Mouse (Mus musculus) lung, embryonic 14.5 days (tissue): ENCODE results near the gene Vamp8. TPM values are rescaled to one million over a fixed set of nuclear protein-coding genes. Genes with fewer than 3 reads are reported as not detected.

Experiments used
- ATAC-seq: fragments of 200-750 bp; cut with Nextera tagmentation; 2 replicates; pipeline ENCODE4 v1.8.0; 2017; ENCODE audit warnings: mild to moderate bottlenecking, moderate TSS enrichment, moderate library complexity; ENCODE audit not compliant: insufficient read depth
- DNase-seq: peaks from one replicate; pipeline ENCODE4 v3.0.0-alpha.2; 2015
- H3K27ac ChIP-seq: fragments of 300-500 bp; sonication (generic); 2 replicates; pipeline ENCODE4 v1.5.1; 2014; ENCODE audit warnings: low read depth, mild to moderate bottlenecking, moderate library complexity
- H3K27me3 ChIP-seq: fragments of 300-500 bp; sonication (generic); 2 replicates; pipeline ENCODE4 v1.6.1; 2014; ENCODE audit warnings: low read length, control low read depth; ENCODE audit not compliant: insufficient read depth
- H3K36me3 ChIP-seq: fragments of 300-500 bp; sonication (generic); 2 replicates; pipeline ENCODE4 v1.6.1; 2014; ENCODE audit warnings: control low read depth; ENCODE audit not compliant: insufficient read depth
- H3K4me1 ChIP-seq: fragments of 300-500 bp; sonication (generic); 2 replicates; pipeline ENCODE4 v1.6.1; 2014; ENCODE audit warnings: antibody characterized with exemption, control low read depth; ENCODE audit not compliant: insufficient read depth
- H3K4me2 ChIP-seq: fragments of 300-500 bp; sonication (generic); 2 replicates; pipeline ENCODE4 v1.6.1; 2014; ENCODE audit warnings: mild to moderate bottlenecking
- H3K4me3 ChIP-seq: fragments of 300-500 bp; sonication (generic); 2 replicates; pipeline ENCODE4 v1.5.1; 2014; ENCODE audit warnings: low read depth, low read length
- H3K9ac ChIP-seq: fragments of 300-500 bp; sonication (generic); 2 replicates; pipeline ENCODE4 v1.6.1; 2014
- H3K9me3 ChIP-seq: fragments of 300-500 bp; sonication (generic); 2 replicates; pipeline ENCODE4 v1.6.1; 2016; ENCODE audit warnings: low read depth, low read length, control low read depth
- CTCF ChIP-seq: IDR thresholded peaks from 2 replicates; pipeline ENCODE4 v1.5.1; 2016; ENCODE audit warnings: antibody characterized with exemption, low read depth
- WGBS: fragments of 180-500 bp; shearing (Covaris S2); extraction: QIAGEN DNeasy Blood & Tissue Kit; methylation state at CpG from one replicate; pipeline ENCODE4 v1.1.7; 2014; 5-methylcytosine and 5-hydroxymethylcytosine counted together
- polyA plus RNA-seq: library from polyadenylated mRNA; unstranded; fragments of >200 nt; fragmentation: Nextera tagmentation; extraction: Ambion mirVana; gene quantifications from 2 replicates; pipeline ENCODE4 v1.2.1, GENCODE M21; 2014

The Vamp8 gene
- polyA plus RNA-seq, 1 experiment from 2014 or later: 132 TPM

GRCm38 (mm10) chr6:72380131-72380770 is 10.3 kb downstream of the Vamp8 start, which contains the start of gene Vamp5:
TSS of gene Vamp5 (minus strand) at chr6:72380468.
- Histone ChIP-seq H3K9me3 (no peaks in the 10 kb centered on the region), H3K4me3 (peak within 1 kb of the TSS; percentile 55), H3K27me3 (no peaks in the 10 kb centered on the region), H3K9ac (peak within 1 kb of the TSS; percentile 67), H3K4me2 (peak within 1 kb of the TSS; percentile 73), H3K4me1 (no peaks in the 10 kb centered on the region), H3K27ac (peak within 1 kb of the TSS; percentile 44), H3K36me3 (peaks cover 5% of the 10 kb centered on the region; the same call in 1 of the 2 replicates)
- TF ChIP-seq CTCF: peak; percentile 26
- WGBS: 1% methylated on average over 49 of the region's 49 CpGs
- ATAC-seq: peak; percentile 87
- DNase-seq: peak; percentile 72

- no peak for TF ChIP-seq CTCF
- Histone ChIP-seq H3K4me1 (no peaks in the 10 kb centered on the region), H3K9me3 (no peaks in the 10 kb centered on the region), H3K27me3 (no peaks in the 10 kb centered on the region), H3K4me2 (peak overlapping the region; percentile 73), H3K27ac (peak overlapping the region; percentile 44; the same call in 1 of the 2 replicates), H3K4me3 (peak overlapping the region; percentile 55), H3K36me3 (no peaks in the 10 kb centered on the region), H3K9ac (peak overlapping the region; percentile 67)
- WGBS: 41% methylated on average over 7 of the region's 7 CpGs
- ATAC-seq (peak; percentile 6; the same call in 1 of the 2 replicates), DNase-seq (peak; percentile 15)
Measured at GRCm38 (mm10) chr6:72379377-72380130, 10.9 kb downstream of the Vamp8 start.

GRCm38 (mm10) chr6:72378510-72379234 is 11.8 kb downstream of the Vamp8 start:
- Histone ChIP-seq H3K4me2 (peak overlapping the region; percentile 73), H3K36me3 (no peaks in the 10 kb centered on the region), H3K4me1 (peaks cover 7% of the 10 kb centered on the region; the same call in 1 of the 2 replicates), H3K9me3 (no peaks in the 10 kb centered on the region), H3K4me3 (peak overlapping the region; percentile 55; the same call in 1 of the 2 replicates), H3K27ac (no peak overlapping the region), H3K27me3 (no peaks in the 10 kb centered on the region), H3K9ac (no peak overlapping the region)
- DNase-seq: no peak
- WGBS: 81% methylated on average over 8 of the region's 8 CpGs
- ATAC-seq: no peak
- no peak for TF ChIP-seq CTCF

GRCm38 (mm10) chr6:72374820-72375563 is 15.5 kb downstream of the Vamp8 start:
- Histone ChIP-seq H3K27ac (no peak overlapping the region), H3K36me3 (no peaks in the 10 kb centered on the region), H3K9ac (no peak overlapping the region), H3K4me2 (no peak overlapping the region), H3K4me3 (no peak overlapping the region), H3K4me1 (peaks cover 14% of the 10 kb centered on the region; the same call in 1 of the 2 replicates), H3K9me3 (no peaks in the 10 kb centered on the region), H3K27me3 (no peaks in the 10 kb centered on the region)
- no peak for TF ChIP-seq CTCF
- DNase-seq: no peak
- ATAC-seq: no peak
- WGBS: 75% methylated on average over 15 of the region's 15 CpGs

- H3K4me2 ChIP-seq: 0 out of 2 replicates have a peak overlapping the region, but pooled peaks have one; percentile 3
- H3K9me3 ChIP-seq: no peaks in the 10 kb centered on the region
- H3K27me3 ChIP-seq: no peaks in the 10 kb centered on the region
- WGBS: 37% methylated on average over 7 of the region's 7 CpGs
- peaks cover 14% of the 10 kb centered on the region; the same call in 1 of the 2 replicates for H3K4me1 ChIP-seq
- TF ChIP-seq CTCF: no peak
- DNase-seq (peak; percentile 23), ATAC-seq (no peak; the same call in 1 of the 2 replicates)
- no peak overlapping the region for H3K9ac ChIP-seq
- no peak overlapping the region for H3K4me3 ChIP-seq
- no peaks in the 10 kb centered on the region for H3K36me3 ChIP-seq
- no peak overlapping the region; the same call in 1 of the 2 replicates for H3K27ac ChIP-seq
Measured at GRCm38 (mm10) chr6:72374206-72374605, 16.3 kb downstream of the Vamp8 start.

GRCm38 (mm10) chr6:72373184-72373583 is 17.3 kb downstream of the Vamp8 start:
- Histone ChIP-seq H3K9ac (no peak overlapping the region), H3K4me1 (peaks cover 14% of the 10 kb centered on the region; the same call in 1 of the 2 replicates), H3K27ac (peak overlapping the region; percentile 75), H3K4me3 (no peak overlapping the region), H3K36me3 (no peaks in the 10 kb centered on the region), H3K27me3 (no peaks in the 10 kb centered on the region), H3K9me3 (no peaks in the 10 kb centered on the region), H3K4me2 (no peak overlapping the region)
- DNase-seq (no peak), ATAC-seq (no peak)
- 62% methylated on average over 4 of the region's 4 CpGs for WGBS
- TF ChIP-seq CTCF: no peak
